Mouse (Mus musculus) lung, embryonic 16.5 days (tissue): ENCODE measurements around the gene Cacnb4. TPM values are rescaled to one million over a fixed set of nuclear protein-coding genes. Genes with fewer than 3 reads are reported as not detected.

ENCODE experiments used
- ATAC-seq: fragments of 200-750 bp; cut with Nextera tagmentation; 2 replicates; pipeline ENCODE4 v1.8.0; 2017; ENCODE audit warnings: low read depth, mild to moderate bottlenecking, moderate library complexity
- H3K27ac ChIP-seq: fragments of 300-500 bp; sonication (generic); 2 replicates; pipeline ENCODE4 v1.5.1; 2014; ENCODE audit warnings: mild to moderate bottlenecking, control low read depth, low read length
- H3K27me3 ChIP-seq: fragments of 300-500 bp; sonication (generic); 2 replicates; pipeline ENCODE4 v1.6.1; 2014; ENCODE audit warnings: low read depth, low read length, mixed read lengths; ENCODE audit not compliant: control insufficient read depth, insufficient read depth
- H3K36me3 ChIP-seq: fragments of 300-500 bp; sonication (generic); 2 replicates; pipeline ENCODE4 v1.6.1; 2014; ENCODE audit warnings: low read length; ENCODE audit not compliant: control insufficient read depth, insufficient read depth
- H3K4me1 ChIP-seq: fragments of 300-500 bp; sonication (generic); replicated peaks from 2 replicates; pipeline ENCODE4 v1.6.1; 2014; ENCODE audit warnings: low read length, mixed read lengths; ENCODE audit not compliant: control insufficient read depth, insufficient read depth
- H3K4me2 ChIP-seq: fragments of 300-500 bp; sonication (generic); 2 replicates; pipeline ENCODE4 v1.6.1; 2014; ENCODE audit warnings: low read depth, low read length, control low read depth
- H3K4me3 ChIP-seq: fragments of 300-500 bp; sonication (generic); 2 replicates; pipeline ENCODE4 v1.5.1; 2014; ENCODE audit warnings: mild to moderate bottlenecking, low read length, control low read depth
- H3K9ac ChIP-seq: fragments of 300-500 bp; sonication (generic); 2 replicates; pipeline ENCODE4 v1.6.1; 2014; ENCODE audit warnings: low read length, control low read depth
- H3K9me3 ChIP-seq: fragments of 300-500 bp; sonication (generic); 2 replicates; pipeline ENCODE4 v1.6.1; 2016; ENCODE audit warnings: low read length; ENCODE audit not compliant: control insufficient read depth
- WGBS: fragments of 180-500 bp; shearing (Covaris S2); extraction: QIAGEN DNeasy Blood & Tissue Kit; methylation state at CpG from one replicate; pipeline ENCODE4 v1.1.7; 2014; 5-methylcytosine and 5-hydroxymethylcytosine counted together
- polyA plus RNA-seq: library from polyadenylated mRNA; unstranded; fragments of >200 nt; fragmentation: Nextera tagmentation; extraction: Ambion mirVana; gene quantifications from 2 replicates; pipeline ENCODE4 v1.2.1, GENCODE M21; 2015

Cacnb4 gene
- polyA plus RNA-seq, 1 experiment from 2014 or later = 1.1 TPM

- H3K9ac ChIP-seq = no peak overlapping the region
- WGBS = 27% methylated on average over 6 of the region's 6 CpGs
- H3K27me3 ChIP-seq = no peaks in the 10 kb centered on the region
- H3K9me3 ChIP-seq = no peaks in the 10 kb centered on the region
- no peak overlapping the region for H3K4me2 ChIP-seq
- ATAC-seq = peak; percentile 63
- peaks cover 10% of the 10 kb centered on the region; the same call in 1 of the 2 replicates for H3K4me1 ChIP-seq
- no peak overlapping the region for H3K27ac ChIP-seq
- H3K36me3 ChIP-seq = no peaks in the 10 kb centered on the region
- no peak overlapping the region for H3K4me3 ChIP-seq
Measured at GRCm38 (mm10) chr2:52603421-52603820, 73.2 kb downstream of the Cacnb4 start.

GRCm38 (mm10) chr2:52602921-52603320, 73.7 kb downstream of the Cacnb4 start:
- H3K4me3 ChIP-seq = no peak overlapping the region
- 63% methylated on average over 8 of the region's 8 CpGs for WGBS
- H3K36me3 ChIP-seq = no peaks in the 10 kb centered on the region
- H3K4me2 ChIP-seq = no peak overlapping the region
- ATAC-seq = peak; percentile 14; the same call in 1 of the 2 replicates
- no peaks in the 10 kb centered on the region for H3K9me3 ChIP-seq
- H3K27me3 ChIP-seq = no peaks in the 10 kb centered on the region
- peaks cover 10% of the 10 kb centered on the region; the same call in 1 of the 2 replicates for H3K4me1 ChIP-seq
- no peak overlapping the region for H3K27ac ChIP-seq
- no peak overlapping the region for H3K9ac ChIP-seq

- Histone ChIP-seq H3K4me3 (no peak overlapping the region), H3K4me2 (no peak overlapping the region), H3K27me3 (no peaks in the 10 kb centered on the region), H3K9me3 (no peaks in the 10 kb centered on the region), H3K4me1 (peaks cover 10% of the 10 kb centered on the region; the same call in 1 of the 2 replicates), H3K36me3 (no peaks in the 10 kb centered on the region), H3K9ac (no peak overlapping the region), H3K27ac (peak overlapping the region; percentile 48; the same call in 1 of the 2 replicates)
- 56% methylated on average over 2 of the region's 2 CpGs for WGBS
- ATAC-seq = peak; percentile 67
Measured at GRCm38 (mm10) chr2:52602228-52602627, 74.4 kb downstream of the Cacnb4 start.

- Histone ChIP-seq H3K9me3 (no peaks in the 10 kb centered on the region), H3K4me2 (no peak overlapping the region), H3K4me1 (peaks cover 3% of the 10 kb centered on the region; the same call in 1 of the 2 replicates), H3K36me3 (no peaks in the 10 kb centered on the region), H3K4me3 (no peak overlapping the region), H3K27ac (no peak overlapping the region), H3K27me3 (no peaks in the 10 kb centered on the region), H3K9ac (no peak overlapping the region)
- no peak for ATAC-seq
Measured at GRCm38 (mm10) chr2:52597511-52597910, 79.1 kb downstream of the Cacnb4 start.

GRCm38 (mm10) chr2:52593814-52594213, 82.8 kb downstream of the Cacnb4 start:
- no peak overlapping the region for H3K9ac ChIP-seq
- H3K9me3 ChIP-seq = no peaks in the 10 kb centered on the region
- WGBS = 83% methylated on average over 8 of the region's 8 CpGs
- H3K4me2 ChIP-seq = no peak overlapping the region
- no peaks in the 10 kb centered on the region for H3K36me3 ChIP-seq
- H3K4me1 ChIP-seq = no peaks in the 10 kb centered on the region; the same call in 1 of the 2 replicates
- no peak overlapping the region for H3K4me3 ChIP-seq
- H3K27ac ChIP-seq = no peak overlapping the region
- no peak for ATAC-seq
- H3K27me3 ChIP-seq = no peaks in the 10 kb centered on the region

GRCm38 (mm10) chr2:52593260-52593659, 83.4 kb downstream of the Cacnb4 start:
- H3K4me3 ChIP-seq = no peak overlapping the region
- 61% methylated on average over 5 of the region's 5 CpGs for WGBS
- no peak for ATAC-seq

GRCm38 (mm10) chr2:52590970-52591347, 85.7 kb downstream of the Cacnb4 start:
- H3K4me1 ChIP-seq = no peaks in the 10 kb centered on the region; the same call in 1 of the 2 replicates
- no peak overlapping the region for H3K9ac ChIP-seq
- WGBS = 0% methylated on average over 5 of the region's 5 CpGs
- no peak overlapping the region for H3K4me2 ChIP-seq
- no peaks in the 10 kb centered on the region for H3K27me3 ChIP-seq
- no peaks in the 10 kb centered on the region for H3K36me3 ChIP-seq
- no peaks in the 10 kb centered on the region for H3K9me3 ChIP-seq
- no peak overlapping the region for H3K4me3 ChIP-seq
- peak; percentile 78 for ATAC-seq
- no peak overlapping the region for H3K27ac ChIP-seq

More at GRCm38 (mm10) chr2:52593260-52593659, 83.4 kb downstream of the Cacnb4 start:
- H3K9ac ChIP-seq = no peak overlapping the region
- H3K4me2 ChIP-seq = no peak overlapping the region
- no peak overlapping the region for H3K27ac ChIP-seq
- no peaks in the 10 kb centered on the region for H3K27me3 ChIP-seq
- H3K4me1 ChIP-seq = no peaks in the 10 kb centered on the region; the same call in 1 of the 2 replicates
- no peaks in the 10 kb centered on the region for H3K9me3 ChIP-seq
- H3K36me3 ChIP-seq = no peaks in the 10 kb centered on the region

GRCm38 (mm10) chr2:52590340-52590969, 86.2 kb downstream of the Cacnb4 start:
- H3K9ac ChIP-seq = no peak overlapping the region
- H3K4me3 ChIP-seq = no peak overlapping the region
- no peak for ATAC-seq
- WGBS = 66% methylated on average over 7 of the region's 7 CpGs
- no peaks in the 10 kb centered on the region; the same call in 1 of the 2 replicates for H3K4me1 ChIP-seq
- no peaks in the 10 kb centered on the region for H3K27me3 ChIP-seq
- no peak overlapping the region for H3K4me2 ChIP-seq
- H3K27ac ChIP-seq = no peak overlapping the region
- H3K36me3 ChIP-seq = no peaks in the 10 kb centered on the region
- no peaks in the 10 kb centered on the region for H3K9me3 ChIP-seq

- WGBS = 83% methylated on average over 4 of the region's 4 CpGs
- Histone ChIP-seq H3K9me3 (no peaks in the 10 kb centered on the region), H3K9ac (no peak overlapping the region), H3K27me3 (no peaks in the 10 kb centered on the region), H3K4me3 (no peak overlapping the region), H3K4me2 (no peak overlapping the region), H3K27ac (no peak overlapping the region), H3K4me1 (no peaks in the 10 kb centered on the region; the same call in 1 of the 2 replicates), H3K36me3 (no peaks in the 10 kb centered on the region)
- no peak for ATAC-seq
Measured at GRCm38 (mm10) chr2:52589514-52589913, 87.1 kb downstream of the Cacnb4 start.
